Mouse (Mus musculus): ENCODE results near the gene Gm27027. TPM values are rescaled to one million over a fixed set of nuclear protein-coding genes. Genes with fewer than 3 reads are reported as not detected.

The Gm27027 gene
- not detected for polyA plus RNA-seq (2017; shearing (Covaris generic))

GRCm38 (mm10) chr2:93996254-93996653 lies at the start of gene Gm27027:
Gene Gm27027, minus strand, starts transcription at chr2:93996354.

GRCm38 (mm10) chr2:94010335-94011291 lies 14.5 kb upstream of the Gm27027 start, which contains the start of gene Alkbh3:
Gene Alkbh3, minus strand, starts transcription at chr2:94010807.

GRCm38 (mm10) chr2:93956908-93957784 lies 39.0 kb downstream of the Gm27027 start, which contains the start of gene Gm13889:
Gene Gm13889, minus strand, starts transcription at chr2:93957201.

Other genes with a start within 250 kb of the Gm27027 start
- gene Ext2, start 173.8 kb downstream of the Gm27027 start, polyA plus RNA-seq (2017; shearing (Covaris generic)): 24.0 TPM
- gene Accs, start 146.4 kb downstream of the Gm27027 start, polyA plus RNA-seq (2017; shearing (Covaris generic)): 14.7 TPM
- not detected for gene Accsl, start 127.2 kb downstream of the Gm27027 start, polyA plus RNA-seq (2017; shearing (Covaris generic))
- not detected for gene Gm13889, start 39.2 kb downstream of the Gm27027 start, polyA plus RNA-seq (2017; shearing (Covaris generic))
- 90.9 TPM for gene Alkbh3, start 14.5 kb upstream of the Gm27027 start, polyA plus RNA-seq (2017; shearing (Covaris generic))
- 66.2 TPM for gene Hsd17b12, start 161.6 kb upstream of the Gm27027 start, polyA plus RNA-seq (2017; shearing (Covaris generic))

All from CD4-positive, CD25-positive, alpha-beta regulatory T cell, adult 9 weeks (primary cell).